Mouse (Mus musculus) spleen, adult 2 months (tissue): ENCODE data around the gene Nat8f1.
"Not testable (repeated sequence)": the region's sequence is repeated elsewhere in the genome, so short reads cannot be mapped to it uniquely, and the experiment has no call there.

Experiments
- CTCF ChIP-seq: fragments of 200-500 bp; IDR thresholded peaks from 2 replicates; pipeline ENCODE4 v1.5.1; 2011; ENCODE audit warnings: mild to moderate bottlenecking, inconsistent platforms; ENCODE audit not compliant: insufficient read depth, insufficient read length, insufficient replicate concordance; ENCODE audit errors: extremely low read depth
- POLR2A ChIP-seq: fragments of 200-500 bp; IDR thresholded peaks from 2 replicates; pipeline ENCODE4 v1.6.1; 2011; ENCODE audit warnings: low read depth, low read length, inconsistent platforms

DNA sequence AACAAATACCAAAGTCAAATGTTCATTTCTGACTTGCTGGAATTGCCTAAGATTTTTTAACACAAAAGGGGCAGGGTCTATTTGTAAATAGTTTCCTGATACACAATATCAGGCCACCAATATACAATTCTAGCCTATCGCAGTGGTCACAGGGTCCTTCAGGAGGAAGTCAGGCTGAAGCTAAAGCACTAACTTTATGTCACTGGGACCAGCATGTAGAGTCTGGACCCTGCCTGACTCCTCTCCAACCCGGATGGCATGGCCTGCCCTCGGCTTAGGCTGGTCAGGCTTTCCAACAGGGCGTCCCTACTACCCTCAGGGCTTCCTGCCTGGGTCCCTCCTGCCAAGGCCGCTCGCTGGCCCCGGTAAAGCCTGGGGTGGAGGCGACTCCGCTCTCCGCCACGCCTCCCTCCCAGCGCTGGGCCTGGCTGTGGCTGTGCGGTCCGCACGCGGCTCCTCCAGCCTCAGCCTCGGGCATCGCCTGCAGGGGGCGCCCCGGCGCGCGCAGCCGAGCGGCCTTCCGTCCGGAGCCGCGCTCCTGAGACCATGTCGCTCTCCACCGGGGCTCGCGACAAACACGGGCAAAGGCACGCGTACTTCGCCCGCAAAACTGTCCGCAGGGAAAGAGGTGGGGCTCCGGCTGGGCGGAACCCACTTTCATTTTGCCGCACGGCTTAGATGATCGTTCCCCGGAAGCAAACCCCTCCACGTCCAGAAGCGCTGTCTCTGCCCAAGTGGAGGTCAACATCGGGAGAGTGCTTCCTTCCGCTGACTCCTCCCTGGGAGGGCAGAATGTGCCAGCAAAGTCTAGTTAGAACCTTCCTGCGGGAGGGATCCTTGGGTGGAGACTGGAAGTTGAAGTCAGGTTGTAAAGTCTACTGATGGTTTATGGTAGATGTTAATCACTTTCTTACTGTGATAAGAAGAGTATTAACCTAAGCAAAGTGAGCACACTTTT lies 21.3 kb upstream of the Nat8f1 start:
- TF ChIP-seq CTCF, result peak; percentile 43; the same call in 1 of the 2 replicates
- not testable (repeated sequence) for TF ChIP-seq POLR2A
